Mouse (Mus musculus): ENCODE data around the gene Ppp1r2.

The Ppp1r2 gene

DNA sequence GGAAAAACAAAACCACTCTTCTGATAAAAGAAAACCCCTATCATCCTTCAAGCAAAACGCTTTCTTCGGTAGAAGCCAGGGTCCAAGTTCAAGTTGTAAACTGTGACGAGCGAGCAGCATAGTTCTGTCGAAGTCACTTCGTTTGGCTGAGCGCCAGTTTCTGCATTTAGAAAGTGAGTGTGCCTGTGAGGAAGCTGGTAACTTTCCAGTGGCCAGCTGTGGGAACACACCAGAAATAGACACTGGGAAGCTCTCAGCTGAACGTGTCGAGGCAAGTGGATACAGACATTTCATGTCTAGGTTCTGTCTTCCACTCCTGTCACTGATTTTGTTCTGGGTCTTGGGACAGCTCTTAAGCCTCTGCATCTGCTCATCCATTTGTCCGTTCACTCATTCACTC lies 15.2 kb upstream of the Ppp1r2 start:
- in situ Hi-C loops (cut with MboI, MseI), result no loop called here

GRCm38 (mm10) chr16:31287712-31288111 lies 12.6 kb upstream of the Ppp1r2 start:
- in situ Hi-C loops (cut with MboI, MseI), result no loop called here

DNA sequence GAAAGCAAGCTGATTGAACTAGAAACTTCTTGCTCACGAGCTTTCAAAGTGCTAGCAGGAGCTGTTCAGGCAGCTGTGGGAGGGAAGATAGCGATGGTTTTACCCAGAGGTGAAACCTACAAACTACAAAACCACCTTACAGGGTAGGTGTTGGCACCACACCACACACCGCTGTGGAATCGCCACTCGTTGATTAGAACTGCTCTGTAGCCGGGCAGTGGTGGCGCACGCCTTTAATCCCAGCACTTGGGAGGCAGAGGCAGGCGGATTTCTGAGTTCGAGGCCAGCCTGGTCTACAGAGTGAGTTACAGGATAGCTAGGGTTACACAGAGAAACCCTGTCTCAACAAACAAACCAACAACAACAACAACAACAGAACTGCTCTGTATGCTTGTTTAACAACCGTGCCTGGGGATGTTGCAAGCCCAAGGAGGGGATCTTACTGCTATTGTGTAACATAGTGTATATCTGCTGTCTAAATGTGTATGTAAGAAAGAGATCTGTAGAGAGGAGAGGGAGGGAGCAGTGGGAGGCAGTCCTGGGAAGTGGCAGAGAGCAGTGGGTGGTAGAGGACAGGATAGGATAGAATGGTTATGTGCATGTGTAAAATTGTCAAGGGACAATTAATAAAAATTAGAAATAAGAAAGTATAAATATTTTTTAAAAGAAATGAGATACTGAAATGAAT lies 11.9 kb upstream of the Ppp1r2 start:
- in situ Hi-C loops (cut with MboI, MseI), result no loop called here

DNA sequence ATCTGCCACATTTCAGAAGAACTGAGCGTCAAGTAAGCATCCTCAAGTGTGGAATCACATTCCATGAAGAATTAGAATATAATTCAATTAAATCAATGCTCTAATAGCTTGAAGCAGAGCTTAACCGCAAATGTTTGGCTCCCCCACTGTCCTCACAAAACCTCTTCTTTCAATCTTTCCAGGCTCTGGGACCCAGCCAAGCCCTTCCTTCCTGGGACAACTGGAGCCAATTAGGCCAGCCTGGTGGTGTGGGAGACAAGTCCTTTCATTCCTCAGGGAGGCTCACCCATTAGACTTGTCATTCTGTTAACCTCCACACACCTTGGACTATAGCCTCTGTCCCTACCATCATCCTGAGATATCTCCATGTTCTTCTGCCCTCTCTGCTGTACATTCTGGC lies 6.9 kb upstream of the Ppp1r2 start:
- in situ Hi-C loops (cut with MboI, MseI), result no loop called here

DNA sequence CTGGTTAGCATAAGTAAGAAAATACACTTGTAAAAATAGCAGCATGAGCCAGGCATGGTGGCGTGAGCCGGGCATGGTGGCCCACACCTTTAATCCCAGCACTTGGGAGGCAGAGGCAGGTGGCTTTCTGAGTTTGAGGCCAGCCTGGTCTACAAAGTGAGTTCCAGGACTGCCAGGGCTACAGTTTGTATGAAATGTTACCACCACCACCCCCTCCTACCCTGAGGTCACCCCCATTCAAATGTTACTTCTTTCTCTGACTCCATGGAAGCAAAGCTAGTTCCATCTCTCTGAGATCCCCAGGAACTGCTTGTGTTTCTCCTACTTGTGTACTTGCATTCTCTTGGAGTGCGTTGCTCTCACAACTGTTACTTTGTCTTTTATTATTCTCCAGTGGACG lies 5.1 kb upstream of the Ppp1r2 start:
- in situ Hi-C loops (cut with MboI, MseI), result no loop called here

DNA sequence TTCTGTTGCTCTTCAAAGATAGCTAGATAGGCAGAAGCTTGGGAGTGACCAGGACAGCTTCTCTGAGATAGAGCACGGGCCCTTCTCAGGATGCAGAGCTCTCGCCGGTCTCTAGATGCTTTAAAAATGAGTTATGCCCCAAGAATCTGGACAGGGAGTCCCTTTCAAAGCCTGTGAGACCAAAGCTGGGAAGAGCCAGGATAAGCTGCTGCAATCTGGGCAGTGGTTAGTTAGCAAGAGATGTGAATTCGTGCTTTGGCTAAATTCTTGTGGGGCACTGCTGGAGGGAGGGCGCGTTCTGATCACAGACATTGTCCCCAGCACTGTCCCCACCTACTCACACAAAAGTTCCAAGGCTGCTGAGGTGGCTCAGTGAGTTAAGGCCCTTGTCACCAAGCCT lies 3.5 kb upstream of the Ppp1r2 start:
- in situ Hi-C loops (cut with MboI, MseI), result no loop called here

- in situ Hi-C loops (cut with MboI, MseI), result no loop called here
Measured at GRCm38 (mm10) chr16:31278081-31278480, 3.0 kb upstream of the Ppp1r2 start.

DNA sequence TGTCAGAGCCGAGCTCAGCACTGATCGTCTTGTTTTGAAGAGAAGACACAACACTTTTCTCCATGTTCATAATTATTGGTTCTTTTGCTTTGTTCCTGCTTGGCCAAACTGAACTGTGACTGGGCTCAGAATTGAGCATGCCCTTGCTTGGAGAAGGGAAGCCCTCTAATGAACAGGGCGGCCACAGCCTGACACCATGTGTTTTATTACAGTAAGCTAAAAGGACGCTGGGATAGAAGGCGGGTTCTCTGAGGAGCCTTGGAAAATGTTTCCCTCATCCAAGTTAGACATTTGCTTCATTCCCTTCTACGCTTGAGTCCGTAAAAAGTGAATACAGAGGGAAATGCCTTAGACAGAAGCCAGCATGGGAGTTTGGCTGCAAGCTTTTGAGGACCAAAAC lies 1.9 kb upstream of the Ppp1r2 start:
- in situ Hi-C loops (cut with MboI, MseI), result no loop called here

DNA sequence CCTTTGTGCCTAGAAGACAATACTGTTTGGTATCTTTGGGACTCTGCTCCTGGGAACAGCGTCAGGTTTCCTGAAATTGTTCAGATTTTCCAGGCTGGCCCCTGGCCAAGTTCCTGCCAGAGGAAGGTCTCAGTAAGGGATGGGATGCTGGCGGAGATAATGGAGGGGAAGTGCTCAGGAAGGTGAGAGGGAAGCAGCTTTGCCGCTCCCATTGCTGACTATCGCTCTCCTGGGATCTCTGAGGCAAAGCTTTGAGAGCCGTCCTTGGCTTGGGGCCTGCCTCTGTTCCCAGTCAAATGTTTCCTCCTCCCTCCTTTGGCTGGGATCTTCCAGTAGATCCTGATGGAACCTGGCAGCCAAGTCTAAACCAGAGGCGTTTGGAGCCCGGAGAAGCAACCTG lies 1.5 kb upstream of the Ppp1r2 start:
- in situ Hi-C loops (cut with MboI, MseI), result no loop called here

- in situ Hi-C loops (cut with MboI, MseI), result no loop called here
Measured at GRCm38 (mm10) chr16:31274084-31274483, 993 bp downstream of the Ppp1r2 start.

DNA sequence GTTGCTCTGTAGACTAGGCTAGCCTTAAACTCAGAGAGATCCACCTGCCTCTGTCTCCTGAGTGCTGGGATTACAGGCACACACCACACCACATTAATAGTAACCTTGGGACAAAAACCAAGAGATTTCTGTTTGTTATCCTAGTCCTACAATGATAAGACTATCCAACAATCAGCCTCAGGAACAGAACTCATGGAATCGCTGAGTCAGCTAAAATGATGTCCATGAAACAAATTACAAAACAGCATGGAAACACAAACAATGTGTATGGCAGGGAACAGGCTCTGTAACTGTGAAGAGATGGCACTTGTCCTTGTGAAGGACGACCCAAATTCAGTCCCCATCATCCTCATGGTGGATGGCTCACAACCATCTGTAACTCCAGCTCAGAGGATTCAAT lies 8.4 kb downstream of the Ppp1r2 start:
- in situ Hi-C loops (cut with MboI, MseI), result no loop called here

GRCm38 (mm10) chr16:31256151-31256550 lies 18.9 kb downstream of the Ppp1r2 start:
- in situ Hi-C loops (cut with MboI, MseI), result no loop called here

DNA sequence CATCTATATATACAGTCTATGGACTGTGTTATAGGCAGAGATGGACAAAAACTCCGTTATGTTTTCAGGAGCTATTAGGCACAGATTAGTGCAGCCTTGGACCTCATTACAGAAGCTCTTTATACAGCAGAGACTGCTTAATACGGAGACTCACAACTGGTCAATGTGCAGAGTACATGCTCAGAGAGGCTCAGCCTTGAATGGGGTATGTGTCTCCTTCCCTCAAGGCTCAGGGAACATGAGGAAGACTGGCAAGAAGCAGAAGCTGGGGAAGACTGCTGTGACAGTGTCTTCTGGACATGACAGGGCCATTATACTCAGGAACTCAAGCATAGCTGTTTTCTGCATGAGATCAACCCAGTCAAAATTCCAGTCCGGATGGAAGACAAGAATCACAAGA lies 19.4 kb downstream of the Ppp1r2 start:
- in situ Hi-C loops (cut with MboI, MseI), result no loop called here

DNA sequence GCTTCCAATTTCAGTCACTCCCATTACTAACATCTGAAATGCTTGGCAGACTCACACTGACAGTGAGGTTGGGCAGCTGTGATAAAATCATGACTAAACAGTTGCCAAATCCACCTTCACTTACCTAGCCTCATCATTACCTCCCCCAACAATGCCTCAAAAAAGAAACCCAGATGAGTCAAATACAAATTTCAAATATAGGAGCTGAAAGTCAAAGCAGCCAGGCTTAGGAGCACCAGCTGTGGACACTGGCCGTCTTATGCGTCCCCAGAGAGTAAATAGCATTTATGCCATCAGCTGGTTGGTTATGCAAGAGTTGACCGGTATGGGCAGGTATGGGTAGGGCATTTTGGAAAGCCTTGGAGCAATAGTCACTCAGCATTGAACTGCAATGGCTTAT lies 25.7 kb downstream of the Ppp1r2 start:
- in situ Hi-C loops (cut with MboI, MseI), result no loop called here

DNA sequence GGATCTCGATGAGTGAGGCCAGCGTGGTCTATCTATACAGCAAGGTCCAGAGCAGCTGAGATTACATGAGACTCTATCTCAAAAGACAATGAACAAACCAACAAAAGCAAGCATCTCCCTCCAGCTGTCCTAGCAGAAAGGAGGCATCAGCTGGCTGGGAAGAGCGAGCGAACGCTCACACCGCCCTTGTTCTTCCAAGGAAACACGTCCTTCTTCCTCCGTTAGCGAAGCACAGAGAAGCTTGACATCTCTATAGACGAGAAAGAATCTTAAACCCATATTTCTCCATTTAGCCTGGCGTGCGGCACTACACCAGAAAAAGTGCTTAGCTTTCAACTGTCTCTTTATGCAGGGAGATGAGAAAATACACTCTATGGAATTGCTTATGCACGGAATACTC lies 26.4 kb downstream of the Ppp1r2 start:
- in situ Hi-C loops (cut with MboI, MseI), result no loop called here

DNA sequence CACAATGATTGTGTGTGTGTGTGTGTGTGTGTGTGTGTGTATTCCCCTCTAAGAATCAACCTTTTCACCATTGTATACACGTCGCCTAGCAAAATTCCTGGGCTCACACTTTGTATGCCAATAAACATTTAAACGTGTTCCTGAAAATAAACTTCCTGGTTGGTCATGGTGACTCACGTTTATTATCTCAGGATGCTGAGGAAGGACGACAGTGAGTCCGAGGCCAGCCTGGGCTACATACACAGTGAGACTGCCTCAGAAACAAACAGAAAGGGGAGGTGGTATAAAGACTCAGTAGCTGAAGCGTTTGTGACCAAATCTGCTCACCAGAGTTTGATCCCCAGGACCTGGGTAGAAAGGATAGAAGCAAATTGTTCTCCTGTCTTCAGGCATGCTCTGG lies 27.6 kb downstream of the Ppp1r2 start:
- in situ Hi-C loops (cut with MboI, MseI), result no loop called here

- in situ Hi-C loops (cut with MboI, MseI), result no loop called here
Measured at GRCm38 (mm10) chr16:31244053-31244452, 31.0 kb downstream of the Ppp1r2 start.

DNA sequence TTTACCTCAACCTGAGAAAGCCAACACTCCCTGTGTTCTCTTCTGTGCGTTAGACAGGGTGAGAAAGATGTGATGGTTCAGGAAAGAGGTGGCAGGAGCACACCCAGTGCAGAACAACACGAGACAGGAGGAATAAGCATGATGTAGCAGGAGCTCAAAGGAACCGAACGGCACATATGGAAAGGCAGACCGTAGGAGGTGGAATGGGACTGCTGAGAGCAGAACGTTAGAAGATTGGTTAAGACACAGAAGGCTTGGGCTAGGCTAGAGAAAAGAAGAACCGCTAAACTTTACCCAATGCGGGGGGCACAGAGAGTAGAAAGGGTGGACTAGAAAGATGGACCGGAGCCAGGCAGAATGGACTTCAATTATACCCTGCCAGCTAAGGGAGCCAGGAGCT lies 33.6 kb downstream of the Ppp1r2 start:
- in situ Hi-C loops (cut with MboI, MseI), result no loop called here

- in situ Hi-C loops (cut with MboI, MseI), result no loop called here
Measured at GRCm38 (mm10) chr16:31240569-31240968, 34.5 kb downstream of the Ppp1r2 start.

DNA sequence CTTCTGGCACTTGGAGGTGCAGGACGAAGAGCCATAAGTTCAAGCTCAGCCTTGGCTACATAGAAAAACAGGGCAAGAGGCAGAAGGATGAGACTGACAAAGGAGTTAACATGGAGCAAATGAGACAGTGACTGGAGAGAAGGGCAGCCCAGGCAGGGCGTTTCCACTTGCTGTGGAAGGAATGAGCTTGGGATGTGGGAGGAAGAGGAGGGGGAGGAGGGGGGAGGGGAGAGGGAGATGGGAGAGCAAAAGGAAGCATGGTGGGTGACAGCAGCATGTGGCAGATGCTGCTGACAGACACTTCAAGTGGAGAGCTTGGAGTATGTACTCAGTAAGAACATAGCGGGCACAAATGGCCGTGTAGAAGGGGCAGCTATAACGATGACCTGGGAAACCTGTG lies 36.8 kb downstream of the Ppp1r2 start:
- in situ Hi-C loops (cut with MboI, MseI), result no loop called here

- in situ Hi-C loops (cut with MboI, MseI), result no loop called here
Measured at GRCm38 (mm10) chr16:31235457-31236310, 39.4 kb downstream of the Ppp1r2 start.

GRCm38 (mm10) chr16:31234808-31235456 lies 40.1 kb downstream of the Ppp1r2 start:
- in situ Hi-C loops (cut with MboI, MseI), result no loop called here

- in situ Hi-C loops (cut with MboI, MseI), result no loop called here
Measured at GRCm38 (mm10) chr16:31234356-31234755, 40.7 kb downstream of the Ppp1r2 start.

Data from regulatory T cell (primary cell).